ENCODE assay signal across 13 mouse cellular contexts in the genomic region with DNA sequence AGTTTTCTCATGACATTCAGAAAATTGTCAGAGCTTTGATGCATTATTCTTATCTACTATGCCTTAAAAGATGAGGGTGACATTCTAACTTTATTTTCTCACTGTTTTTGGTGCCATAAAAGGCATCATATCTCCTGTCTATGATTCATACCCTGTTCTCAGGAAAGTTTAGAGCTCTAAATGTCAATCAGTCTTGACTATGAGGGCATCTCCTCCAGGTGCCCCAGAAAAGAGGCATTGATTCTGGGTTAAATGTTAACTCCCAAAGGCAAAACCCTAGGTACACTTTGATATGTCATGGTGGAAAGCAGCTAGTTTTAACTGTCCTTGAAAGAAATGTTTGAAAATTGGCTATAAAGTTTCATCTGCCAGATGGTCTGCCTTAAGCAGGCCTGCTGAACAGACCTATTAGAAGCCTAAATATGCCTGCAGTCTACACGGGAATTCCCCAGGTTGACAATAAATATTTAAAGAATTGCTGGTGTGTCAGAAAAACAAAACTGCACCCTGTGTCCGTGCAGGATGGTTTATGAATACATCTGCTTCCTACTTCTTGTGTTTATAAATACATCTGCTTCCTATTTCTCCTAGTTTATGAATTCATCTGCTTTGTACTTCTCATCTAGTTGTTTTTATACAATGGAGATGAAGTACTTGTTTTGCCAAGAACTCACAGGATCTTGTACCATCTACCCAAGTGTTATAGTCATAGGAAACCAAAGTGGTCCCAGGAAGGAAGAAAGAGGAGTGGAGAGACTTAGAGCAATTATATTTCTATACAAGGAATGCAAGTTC.
"Had no signal": no experiment of that assay in that cellular context is flagged by ENCODE, and none has a peak within 500 bp of the region (broad histone marks: within the 10 kb centered on the region; RNA-seq: fewer than 3 reads in every experiment).

No protein-coding gene starts in this region.

- H3K4me2 ChIP-seq: liver, embryonic 11.5 days; liver, embryonic 15.5 days; midbrain, embryonic 11.5 days; neural tube, embryonic 13.5 days had no signal

- DNase-seq: kidney, adult 18-20 months; kidney, postnatal 25 days; right cerebral cortex, postnatal 14 days; thymus, postnatal 36 days had no signal

- H3K4me1 ChIP-seq: limb, embryonic 10.5 days; liver, embryonic 15.5 days; megakaryocyte, embryonic 14.5 days; neural tube, embryonic 13.5 days had no signal

- H3K4me3 ChIP-seq: left cerebral cortex, adult 2 months; limb, embryonic 10.5 days; liver, embryonic 15.5 days; megakaryocyte, embryonic 14.5 days; neural tube, embryonic 13.5 days had no signal

- H3K27me3 ChIP-seq: liver, embryonic 15.5 days; megakaryocyte, embryonic 14.5 days; neural tube, embryonic 13.5 days had no signal

- H3K9ac ChIP-seq: liver, embryonic 15.5 days; neural tube, embryonic 13.5 days had no signal

- ATAC-seq: midbrain, embryonic 16.5 days had no signal

- H3K27ac ChIP-seq: left cerebral cortex, adult 2 months; limb, embryonic 10.5 days; liver, embryonic 15.5 days; macrophage; neural tube, embryonic 13.5 days had no signal

- H3K9me3 ChIP-seq: limb, embryonic 10.5 days; liver, embryonic 15.5 days; neural tube, embryonic 13.5 days had no signal

- H3K36me3 ChIP-seq: limb, embryonic 10.5 days; liver, embryonic 15.5 days; neural tube, embryonic 13.5 days had no signal
